Mouse (Mus musculus) layer of hippocampus, adult 18-20 months (tissue): ENCODE data around the gene Mup8. TPM values are rescaled to one million over a fixed set of nuclear protein-coding genes. Genes with fewer than 3 reads are reported as not detected.
"Not testable (repeated sequence)": the region's sequence is repeated elsewhere in the genome, so short reads cannot be mapped to it uniquely, and the experiment has no call there.

Source experiments
- DNase-seq, 2 experiments: peaks; one replicate each; pipeline ENCODE4 v3.0.0; 2022; ENCODE audit warnings: low spot score in 2 of 2
- long read RNA-seq: library from polyadenylated mRNA; stranded (forward); transcript quantifications from one replicate; pipeline ENCODE4 v2.0.0, GENCODE M21; 2021
- total RNA-seq, 2 experiments: library from RNA; stranded (reverse); gene quantifications; 2 replicates each; pipeline ENCODE4 v1.2.3; 2021

Mup8 gene
- total RNA-seq: not detected
- long read RNA-seq: 0 reads

- DNase-seq: not testable (repeated sequence)
Measured at GRCm38 (mm10) chr4:60222499-60222898, at the start of gene Mup8. TSS of gene Mup8 (minus strand) at chr4:60222599.

GRCm38 (mm10) chr4:60265977-60266770 is 43.8 kb upstream of the Mup8 start:
- DNase-seq: not testable (repeated sequence)

- DNase-seq: not testable (repeated sequence)
Measured at GRCm38 (mm10) chr4:60262706-60263105, 40.3 kb upstream of the Mup8 start.

Other genes starting within 250 kb of the Mup8 start
- not detected for gene Mup7, start 152.1 kb downstream of the Mup8 start, total RNA-seq
- not detected for gene Mup2, start 68.3 kb downstream of the Mup8 start, total RNA-seq
- not detected for gene Mup9, start 199.4 kb upstream of the Mup8 start, total RNA-seq